Mouse (Mus musculus): ENCODE data around the gene Elmo1.

Elmo1 gene

GRCm38 (mm10) chr13:20090133-20090710 lies at the start of gene Elmo1:
Gene Elmo1, plus strand, starts transcription at chr13:20090596.
- peak; percentile 86 for DNase-seq

- DNase-seq = no peak
Measured at GRCm38 (mm10) chr13:20041169-20041830, 49.1 kb upstream of the Elmo1 start.

GRCm38 (mm10) chr13:20042856-20043255 lies 47.5 kb upstream of the Elmo1 start:
- DNase-seq = no peak

GRCm38 (mm10) chr13:20045350-20045749 lies 45.0 kb upstream of the Elmo1 start:
- DNase-seq = no peak

- no peak for DNase-seq
Measured at GRCm38 (mm10) chr13:20045836-20046235, 44.6 kb upstream of the Elmo1 start.

- no peak for DNase-seq
Measured at GRCm38 (mm10) chr13:20046406-20046805, 44.0 kb upstream of the Elmo1 start.

GRCm38 (mm10) chr13:20047926-20048836 lies 42.2 kb upstream of the Elmo1 start:
- DNase-seq = no peak

- no peak for DNase-seq
Measured at GRCm38 (mm10) chr13:20048837-20049160, 41.6 kb upstream of the Elmo1 start.

GRCm38 (mm10) chr13:20049654-20050053 lies 40.7 kb upstream of the Elmo1 start:
- peak; percentile 44 to 51 for DNase-seq

- peak in 1 of 2 experiments; percentile 11 for DNase-seq
Measured at GRCm38 (mm10) chr13:20050149-20050548, 40.2 kb upstream of the Elmo1 start.

GRCm38 (mm10) chr13:20057926-20058325 lies 32.5 kb upstream of the Elmo1 start:
- DNase-seq = no peak

- no peak for DNase-seq
Measured at GRCm38 (mm10) chr13:20061031-20061430, 29.4 kb upstream of the Elmo1 start.

- no peak for DNase-seq
Measured at GRCm38 (mm10) chr13:20063331-20063730, 27.1 kb upstream of the Elmo1 start.

GRCm38 (mm10) chr13:20072043-20072442 lies 18.4 kb upstream of the Elmo1 start:
- peak; percentile 13 to 19 for DNase-seq

GRCm38 (mm10) chr13:20072994-20073393 lies 17.4 kb upstream of the Elmo1 start:
- no peak for DNase-seq

- DNase-seq = no peak
Measured at GRCm38 (mm10) chr13:20076521-20076920, 13.9 kb upstream of the Elmo1 start.

GRCm38 (mm10) chr13:20077237-20077636 lies 13.2 kb upstream of the Elmo1 start:
- DNase-seq = no peak

- peak; percentile 72 to 77 for DNase-seq
Measured at GRCm38 (mm10) chr13:20090711-20091603, 561 bp downstream of the Elmo1 start.

GRCm38 (mm10) chr13:20091604-20091926 lies 1.2 kb downstream of the Elmo1 start:
- no peak for DNase-seq

- peak in 1 of 2 experiments; percentile 10 for DNase-seq
Measured at GRCm38 (mm10) chr13:20092301-20092700, 1.9 kb downstream of the Elmo1 start.

GRCm38 (mm10) chr13:20093307-20094045 lies 3.1 kb downstream of the Elmo1 start:
- peak; percentile 66 to 70 for DNase-seq

Data from B cell, adult 2 months (primary cell).